Mouse (Mus musculus) lung, adult 2 months (tissue): ENCODE data around the gene Kcnq2.

Source experiments
- CTCF ChIP-seq: fragments of 200-500 bp; IDR thresholded peaks from 2 replicates; pipeline ENCODE4 v1.5.1; 2011; ENCODE audit warnings: mild to moderate bottlenecking, low read length, control low read depth; ENCODE audit not compliant: insufficient read depth
- POLR2A ChIP-seq: fragments of 200-500 bp; IDR thresholded peaks from 2 replicates; pipeline ENCODE4 v1.6.1; 2011; ENCODE audit warnings: low read depth, mild to moderate bottlenecking, control low read depth, low read length, borderline replicate concordance; ENCODE audit errors: extremely low read depth

DNA sequence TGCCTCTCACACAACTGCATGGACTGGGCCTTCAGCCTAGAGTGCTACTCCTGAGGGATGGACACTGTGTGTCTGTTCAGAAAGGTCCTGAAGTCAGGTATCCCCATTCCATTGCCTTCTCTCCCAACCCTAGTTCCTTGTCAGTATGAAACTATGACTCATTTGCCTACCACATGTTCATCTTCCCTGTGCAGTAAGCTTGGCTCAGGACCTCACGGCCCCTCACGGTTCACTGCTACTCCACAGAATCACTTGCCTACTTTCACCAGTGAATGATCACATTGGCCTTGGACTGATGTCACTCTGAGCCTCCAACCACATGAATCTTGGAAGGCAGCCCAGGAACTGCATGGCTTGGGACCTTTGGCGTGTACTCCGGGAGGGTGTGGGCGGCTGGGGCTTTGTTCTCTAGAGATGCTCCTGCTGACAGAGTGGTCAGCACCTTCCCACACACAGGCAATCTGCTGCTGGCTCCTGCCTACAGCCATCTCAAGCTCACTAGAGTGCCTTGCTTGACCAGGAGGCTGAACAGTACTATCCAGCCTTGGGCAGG lies 4.6 kb upstream of the Kcnq2 start:
- no peak for TF ChIP-seq POLR2A
- no peak for TF ChIP-seq CTCF
